Mouse (Mus musculus) cortical plate, adult 2 months (tissue): ENCODE measurements at regions not wholly inside any gene's neighbourhood (a gene's known extent, or its start where the extent isn't known, plus 50 kb on each side); places are given as distances from the start of the nearest gene placed in this dataset.

Experiments
- CTCF ChIP-seq: fragments of 200-500 bp; IDR thresholded peaks from 2 replicates; pipeline ENCODE4 v1.5.1; 2011; ENCODE audit warnings: mild to moderate bottlenecking, control low read depth, low read length; ENCODE audit not compliant: insufficient read depth; ENCODE audit errors: extremely low read depth
- POLR2A ChIP-seq: fragments of 200-500 bp; IDR thresholded peaks from 2 replicates; pipeline ENCODE4 v1.6.1; 2011; ENCODE audit warnings: mild to moderate bottlenecking, low read length, control low read depth; ENCODE audit not compliant: insufficient read depth; ENCODE audit errors: extremely low read depth

DNA sequence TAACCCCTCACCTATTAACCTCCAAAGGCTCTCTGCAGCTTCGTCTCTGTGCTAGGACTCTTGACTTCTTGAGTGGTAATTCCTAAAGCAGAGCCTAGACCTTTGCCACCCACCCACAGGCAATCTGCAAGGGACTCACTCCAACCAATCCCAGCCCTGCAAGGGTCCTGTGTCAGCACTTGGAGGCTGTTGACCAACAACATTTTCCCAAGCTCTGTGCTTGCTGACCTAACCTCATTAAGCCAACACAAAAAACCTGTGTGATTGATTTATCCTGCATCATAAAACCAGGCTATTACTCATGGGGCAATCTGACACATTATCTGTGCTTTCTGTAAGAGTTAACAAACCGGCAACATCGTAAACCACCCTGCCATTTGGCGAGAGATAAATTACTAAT is 61.4 kb upstream of the Sox9 start:
- TF ChIP-seq CTCF (no peak), POLR2A (no peak)
